ENCODE assay signal across 21 mouse cellular contexts in the genomic region with DNA sequence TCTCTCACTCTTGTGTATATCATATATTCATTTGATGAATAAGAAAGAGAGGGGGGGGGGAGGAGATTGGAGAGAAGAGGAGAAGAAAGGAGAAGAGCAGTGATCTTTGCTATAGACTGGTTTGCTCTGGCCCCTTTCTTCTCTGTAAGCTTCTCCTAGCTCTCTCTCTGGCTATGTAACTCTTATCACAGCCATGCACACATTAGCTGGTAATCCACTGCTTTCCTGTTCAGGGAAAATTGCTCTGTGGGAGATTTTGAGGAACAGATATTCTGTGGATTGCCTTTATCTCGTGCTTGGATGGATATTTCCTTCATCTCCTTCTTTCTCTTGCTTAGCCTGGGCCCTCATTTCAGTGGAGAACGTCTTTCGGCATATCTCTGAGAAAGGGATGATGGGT.
"Had no signal": no experiment of that assay in that cellular context is flagged by ENCODE, and none has a peak within 500 bp of the region (broad histone marks: within the 10 kb centered on the region; RNA-seq: fewer than 3 reads in every experiment).

No protein-coding gene starts in this region.

- H3K9ac ChIP-seq: liver, embryonic 15.5 days; liver, postnatal 0 days; lung, embryonic 15.5 days; midbrain, embryonic 12.5 days; neural tube, embryonic 13.5 days; neural tube, embryonic 15.5 days had no signal

- H3K4me1 ChIP-seq: liver, embryonic 15.5 days; midbrain, embryonic 12.5 days; neural tube, embryonic 13.5 days; neural tube, embryonic 15.5 days had no signal

- H3K4me3 ChIP-seq: liver, embryonic 15.5 days; lung, embryonic 15.5 days; midbrain, embryonic 12.5 days; myocyte; neural tube, embryonic 13.5 days; neural tube, embryonic 15.5 days had no signal

- H3K27ac ChIP-seq: liver, embryonic 15.5 days; lung, embryonic 15.5 days; midbrain, embryonic 12.5 days; neural tube, embryonic 13.5 days; neural tube, embryonic 15.5 days had no signal

- H3K36me3 ChIP-seq: liver, embryonic 15.5 days; lung, embryonic 15.5 days; midbrain, embryonic 12.5 days; neural tube, embryonic 13.5 days; neural tube, embryonic 15.5 days had no signal

- ATAC-seq: liver, postnatal 0 days; lung, postnatal 0 days; midbrain, embryonic 16.5 days had no signal

- H3K9me3 ChIP-seq: liver, embryonic 15.5 days; lung, embryonic 15.5 days; megakaryocyte, embryonic 14.5 days; midbrain, embryonic 12.5 days; neural tube, embryonic 13.5 days; neural tube, embryonic 15.5 days had no signal

- DNase-seq: liver, postnatal 0 days; lung, adult 2 months; lung, postnatal 4 days; midbrain, embryonic 14.5 days; retina, postnatal 1 day; right cerebral cortex, adult 18-20 months; right cerebral cortex, postnatal 25 days; right cerebral cortex, postnatal 4 days; spleen, adult 18-20 months; thymus, adult 18-20 months; thymus, postnatal 14 days; thymus, postnatal 36 days had no signal

- H3K27me3 ChIP-seq: liver, embryonic 15.5 days; lung, embryonic 15.5 days; megakaryocyte, embryonic 14.5 days; midbrain, embryonic 12.5 days; neural tube, embryonic 13.5 days; neural tube, embryonic 15.5 days had no signal
